Mouse (Mus musculus): ENCODE measurements at regions not wholly inside any gene's neighbourhood (a gene's known extent, or its start where the extent isn't known, plus 50 kb on each side); places are given as distances from the start of the nearest gene placed in this dataset.
A peak's percentile ranks its signal among the peaks of the same experiment; 100 is the strongest.
"Not testable (repeated sequence)": the region's sequence is repeated elsewhere in the genome, so short reads cannot be mapped to it uniquely, and the experiment has no call there.

DNA sequence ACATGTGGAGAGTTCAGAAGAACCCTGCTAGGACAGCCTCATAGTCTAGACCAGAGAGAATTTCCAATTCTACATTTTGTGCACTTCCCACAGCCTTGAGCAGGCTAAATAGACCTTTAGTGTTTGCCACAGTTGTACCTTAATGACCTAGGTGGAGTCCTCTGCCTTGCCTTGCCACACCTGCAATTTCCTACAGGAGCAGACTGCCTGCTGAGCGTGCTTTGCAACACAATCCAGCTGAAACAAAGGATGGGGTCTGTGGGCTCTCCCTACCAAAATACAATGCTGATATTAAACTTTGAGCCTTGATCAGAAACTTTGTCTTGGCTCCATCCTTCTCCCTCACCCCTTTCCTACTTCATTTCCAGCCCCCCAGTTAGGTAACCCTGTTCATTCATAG is 326.0 kb upstream of the Snx7 start:
- 33% methylated on average over 1 of the region's 1 CpGs for WGBS (ENCODE audit: insufficient replicate concordance)
- Histone ChIP-seq H3K27ac (replicated peaks) (no peak overlapping the region), H3K36me3 (replicated peaks) (no peaks in the 10 kb centered on the region), H3K4me1 (replicated peaks) (no peaks in the 10 kb centered on the region), H3K27me3 (no peaks in the 10 kb centered on the region), H3K9ac (no peak overlapping the region), H3K4me3 (replicated peaks) (no peak overlapping the region), H3K9me3 (replicated peaks) (no peaks in the 10 kb centered on the region), H3K4me2 (no peak overlapping the region)
- ATAC-seq (ENCODE audit: insufficient read depth) = no peak

DNA sequence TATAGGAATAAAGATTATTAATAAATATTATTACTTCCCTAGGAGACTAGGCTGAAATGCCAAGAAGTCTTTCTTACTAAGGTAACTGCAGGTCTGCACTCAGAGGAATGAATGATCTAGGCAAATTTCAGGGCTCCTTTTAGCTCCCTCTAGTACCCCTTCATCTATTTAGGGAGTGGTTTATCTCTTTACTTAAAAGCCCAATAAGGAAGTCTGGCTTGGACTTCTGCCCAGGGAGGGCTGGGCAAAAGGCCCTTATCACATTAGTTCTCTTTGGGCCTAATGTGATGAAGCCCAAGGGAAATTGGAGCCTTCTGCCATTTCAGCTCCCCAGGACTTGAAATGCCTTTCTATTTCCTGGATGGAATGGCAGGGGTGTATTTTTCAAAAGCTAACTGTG is 320.6 kb upstream of the Snx7 start:
- H3K4me3 ChIP-seq (replicated peaks) = no peak overlapping the region
- H3K9ac ChIP-seq = no peak overlapping the region
- H3K27ac ChIP-seq (replicated peaks) = no peak overlapping the region
- no peaks in the 10 kb centered on the region for H3K36me3 ChIP-seq (replicated peaks)
- no peak for ATAC-seq (ENCODE audit: insufficient read depth)
- H3K9me3 ChIP-seq (replicated peaks) = no peaks in the 10 kb centered on the region
- no peaks in the 10 kb centered on the region for H3K27me3 ChIP-seq
- H3K4me1 ChIP-seq (replicated peaks) = no peaks in the 10 kb centered on the region
- no peak overlapping the region for H3K4me2 ChIP-seq

DNA sequence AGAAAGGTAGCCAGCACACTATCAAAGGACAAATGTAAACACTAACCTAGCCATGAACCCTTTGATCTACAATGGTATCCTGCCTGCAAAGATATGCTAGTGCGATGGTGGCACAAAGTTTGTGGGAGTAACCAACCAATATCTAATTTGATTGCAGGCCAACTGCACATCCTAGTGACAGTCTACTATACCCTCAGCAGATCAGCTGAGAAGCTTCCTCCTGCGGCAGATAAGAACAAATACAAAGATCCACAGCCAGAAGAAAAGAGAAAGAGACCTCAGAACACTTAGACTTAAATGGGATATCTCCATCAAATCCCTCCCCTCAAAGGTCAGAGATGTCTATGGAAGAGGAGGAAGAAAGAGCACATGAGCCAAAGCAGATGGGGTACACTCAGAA is 308.7 kb upstream of the Snx7 start:
- ATAC-seq (ENCODE audit: insufficient read depth) = no peak
- no peaks in the 10 kb centered on the region for H3K27me3 ChIP-seq
- no peak overlapping the region for H3K27ac ChIP-seq (replicated peaks)
- H3K9me3 ChIP-seq (replicated peaks) = no peaks in the 10 kb centered on the region
- H3K4me1 ChIP-seq (replicated peaks) = no peaks in the 10 kb centered on the region
- no peak overlapping the region for H3K9ac ChIP-seq
- WGBS (ENCODE audit: insufficient replicate concordance) = 69% methylated on average over 2 of the region's 2 CpGs
- no peak overlapping the region for H3K4me2 ChIP-seq
- H3K36me3 ChIP-seq (replicated peaks) = no peaks in the 10 kb centered on the region
- H3K4me3 ChIP-seq (replicated peaks) = no peak overlapping the region

GRCm38 (mm10) chr3:118162916-118163315 is 294.2 kb upstream of the Snx7 start:
- Histone ChIP-seq H3K4me2 (no peak overlapping the region), H3K9me3 (replicated peaks) (no peaks in the 10 kb centered on the region), H3K36me3 (replicated peaks) (no peaks in the 10 kb centered on the region), H3K4me1 (replicated peaks) (no peaks in the 10 kb centered on the region), H3K9ac (no peak overlapping the region), H3K27ac (replicated peaks) (no peak overlapping the region), H3K4me3 (replicated peaks) (no peak overlapping the region), H3K27me3 (no peaks in the 10 kb centered on the region)
- WGBS (ENCODE audit: insufficient replicate concordance) = 60% methylated on average over 2 of the region's 2 CpGs
- ATAC-seq (ENCODE audit: insufficient read depth) = no peak

DNA sequence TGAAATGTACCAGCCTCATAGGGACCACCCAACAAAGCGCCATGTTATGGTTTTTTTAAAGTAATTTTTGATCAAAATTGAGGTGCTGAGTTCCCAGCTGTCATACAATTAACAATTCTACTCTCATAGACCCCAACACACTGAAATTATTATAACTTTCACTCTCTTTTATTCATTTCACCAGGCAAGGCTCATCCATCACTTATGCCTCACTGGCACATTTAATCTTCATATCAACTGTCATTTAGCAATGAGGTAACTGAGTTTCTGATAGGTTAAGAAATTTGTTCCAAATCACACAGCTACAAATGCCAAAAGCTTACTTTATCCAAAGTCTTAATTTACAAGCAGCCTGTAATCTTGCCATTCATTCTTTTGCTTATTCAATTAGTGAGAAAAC is 276.1 kb upstream of the Snx7 start:
- no peak overlapping the region for H3K27ac ChIP-seq (replicated peaks)
- no peak overlapping the region for H3K4me3 ChIP-seq (replicated peaks)
- no peak overlapping the region for H3K9ac ChIP-seq
- no peak overlapping the region for H3K4me2 ChIP-seq
- 61% methylated on average over 1 of the region's 1 CpGs for WGBS (ENCODE audit: insufficient replicate concordance)
- H3K9me3 ChIP-seq (replicated peaks) = no peaks in the 10 kb centered on the region
- no peak for ATAC-seq (ENCODE audit: insufficient read depth)
- H3K27me3 ChIP-seq = no peaks in the 10 kb centered on the region
- H3K4me1 ChIP-seq (replicated peaks) = no peaks in the 10 kb centered on the region
- no peaks in the 10 kb centered on the region for H3K36me3 ChIP-seq (replicated peaks)

DNA sequence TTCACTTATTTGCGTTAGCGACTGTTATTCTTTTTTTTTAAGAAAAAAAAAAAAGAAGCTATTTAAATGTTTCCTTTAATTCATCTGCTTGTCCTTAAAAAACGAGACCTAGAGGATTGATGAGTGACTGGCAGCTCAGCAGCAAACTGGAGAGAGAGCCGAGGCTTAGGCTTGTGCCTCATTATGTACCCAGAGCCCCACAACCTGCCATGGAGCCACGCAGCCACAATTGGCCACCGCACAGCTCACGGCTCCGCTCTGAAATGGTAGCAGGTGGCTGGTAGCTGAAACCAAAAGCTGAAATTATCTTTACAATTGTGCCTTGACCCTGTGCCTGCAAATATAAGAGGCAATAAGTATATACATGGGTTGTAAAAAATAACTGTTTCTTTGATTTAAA is 273.0 kb upstream of the Snx7 start:
- Histone ChIP-seq H3K4me2 (no peak overlapping the region), H3K9ac (no peak overlapping the region), H3K9me3 (replicated peaks) (no peaks in the 10 kb centered on the region), H3K27ac (replicated peaks) (no peak overlapping the region), H3K27me3 (no peaks in the 10 kb centered on the region), H3K4me3 (replicated peaks) (no peak overlapping the region), H3K4me1 (replicated peaks) (no peaks in the 10 kb centered on the region), H3K36me3 (replicated peaks) (no peaks in the 10 kb centered on the region)
- WGBS (ENCODE audit: insufficient replicate concordance) = 66% methylated on average over 8 of the region's 8 CpGs
- no peak for ATAC-seq (ENCODE audit: insufficient read depth)

DNA sequence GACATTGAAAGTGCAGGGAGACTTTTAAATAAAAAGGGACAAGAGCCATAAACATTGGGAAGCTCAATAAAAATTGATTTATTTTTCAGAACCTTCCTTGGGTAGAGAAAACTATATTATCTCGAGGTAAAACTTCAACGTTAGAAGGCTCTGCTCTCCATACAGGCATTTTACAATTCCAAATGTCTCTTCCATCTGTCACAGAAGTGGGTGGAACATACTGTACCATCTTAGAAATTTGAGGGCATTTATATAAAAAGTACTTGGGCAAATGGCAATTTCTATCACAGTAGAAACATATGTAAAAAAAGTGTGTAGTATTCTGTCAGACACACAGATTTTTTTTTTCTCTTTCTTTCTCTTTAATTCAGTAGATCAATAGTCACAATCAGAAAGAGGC is 271.4 kb upstream of the Snx7 start:
- no peak overlapping the region for H3K9ac ChIP-seq
- ATAC-seq (ENCODE audit: insufficient read depth) = no peak
- no peaks in the 10 kb centered on the region for H3K27me3 ChIP-seq
- no peaks in the 10 kb centered on the region for H3K36me3 ChIP-seq (replicated peaks)
- H3K9me3 ChIP-seq (replicated peaks) = no peaks in the 10 kb centered on the region
- H3K27ac ChIP-seq (replicated peaks) = no peak overlapping the region
- no peak overlapping the region for H3K4me3 ChIP-seq (replicated peaks)
- WGBS (ENCODE audit: insufficient replicate concordance) = 53% methylated on average over 2 of the region's 2 CpGs
- no peak overlapping the region for H3K4me2 ChIP-seq
- no peaks in the 10 kb centered on the region for H3K4me1 ChIP-seq (replicated peaks)

- not testable (repeated sequence) for H3K27me3 ChIP-seq; H3K36me3 ChIP-seq (replicated peaks); H3K4me1 ChIP-seq (replicated peaks); H3K4me2 ChIP-seq; H3K9me3 ChIP-seq (replicated peaks); H3K9ac ChIP-seq; ATAC-seq (ENCODE audit: insufficient read depth); H3K27ac ChIP-seq (replicated peaks); H3K4me3 ChIP-seq (replicated peaks)
- WGBS (ENCODE audit: insufficient replicate concordance) = 45% methylated on average over 1 of the region's 1 CpGs
Measured at GRCm38 (mm10) chr3:118128349-118128748, 259.6 kb upstream of the Snx7 start.

DNA sequence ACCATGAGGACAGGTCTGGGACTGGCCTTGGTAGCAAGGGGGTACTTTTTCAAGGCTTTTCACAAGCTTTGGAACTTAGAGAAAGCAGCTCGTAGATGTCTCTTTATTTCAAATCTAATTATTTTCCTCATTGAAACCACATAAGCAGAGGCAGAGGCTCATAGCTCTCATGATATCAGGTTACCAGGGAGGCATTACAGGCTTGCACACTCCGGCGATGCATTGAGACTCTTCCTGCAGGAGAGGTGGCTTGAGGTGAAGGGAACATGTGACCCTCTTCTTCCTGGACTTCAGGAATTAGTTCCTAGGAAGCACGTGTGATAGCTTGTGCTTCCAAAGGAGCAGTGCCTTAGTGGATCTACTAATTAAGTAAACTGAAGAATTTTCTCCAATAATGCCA is 233.9 kb upstream of the Snx7 start:
- H3K9ac ChIP-seq = no peak overlapping the region
- no peak overlapping the region for H3K27ac ChIP-seq (replicated peaks)
- no peaks in the 10 kb centered on the region for H3K36me3 ChIP-seq (replicated peaks)
- H3K27me3 ChIP-seq = no peaks in the 10 kb centered on the region
- 66% methylated on average over 4 of the region's 4 CpGs for WGBS (ENCODE audit: insufficient replicate concordance)
- H3K4me1 ChIP-seq (replicated peaks) = no peaks in the 10 kb centered on the region
- no peaks in the 10 kb centered on the region for H3K9me3 ChIP-seq (replicated peaks)
- no peak overlapping the region for H3K4me3 ChIP-seq (replicated peaks)
- no peak for ATAC-seq (ENCODE audit: insufficient read depth)
- no peak overlapping the region for H3K4me2 ChIP-seq

DNA sequence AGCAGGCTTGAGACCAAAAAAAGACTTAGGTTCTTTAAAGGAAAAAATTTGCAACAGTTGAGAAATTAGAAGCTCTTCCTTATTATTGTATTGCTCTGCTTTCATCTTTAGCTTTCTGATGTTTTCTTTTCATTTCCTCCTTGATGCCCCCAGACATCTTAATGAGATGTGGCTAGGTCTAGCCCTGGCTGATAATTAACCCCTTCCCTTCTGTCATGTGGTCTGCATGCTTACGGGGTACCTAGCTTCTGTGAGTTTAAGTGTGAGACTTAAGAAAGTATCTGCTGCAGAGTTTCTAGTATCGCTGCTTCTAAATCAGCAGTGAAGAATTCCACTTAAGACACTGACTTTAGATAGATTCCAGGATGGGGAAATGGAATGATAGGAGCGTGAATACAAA is 215.8 kb upstream of the Snx7 start:
- Histone ChIP-seq H3K9me3 (replicated peaks) (no peaks in the 10 kb centered on the region), H3K9ac (no peak overlapping the region), H3K27ac (replicated peaks) (no peak overlapping the region), H3K36me3 (replicated peaks) (no peaks in the 10 kb centered on the region), H3K4me2 (no peak overlapping the region), H3K4me1 (replicated peaks) (no peaks in the 10 kb centered on the region), H3K4me3 (replicated peaks) (no peak overlapping the region), H3K27me3 (no peaks in the 10 kb centered on the region)
- ATAC-seq (ENCODE audit: insufficient read depth) = no peak
- 56% methylated on average over 3 of the region's 3 CpGs for WGBS (ENCODE audit: insufficient replicate concordance)

DNA sequence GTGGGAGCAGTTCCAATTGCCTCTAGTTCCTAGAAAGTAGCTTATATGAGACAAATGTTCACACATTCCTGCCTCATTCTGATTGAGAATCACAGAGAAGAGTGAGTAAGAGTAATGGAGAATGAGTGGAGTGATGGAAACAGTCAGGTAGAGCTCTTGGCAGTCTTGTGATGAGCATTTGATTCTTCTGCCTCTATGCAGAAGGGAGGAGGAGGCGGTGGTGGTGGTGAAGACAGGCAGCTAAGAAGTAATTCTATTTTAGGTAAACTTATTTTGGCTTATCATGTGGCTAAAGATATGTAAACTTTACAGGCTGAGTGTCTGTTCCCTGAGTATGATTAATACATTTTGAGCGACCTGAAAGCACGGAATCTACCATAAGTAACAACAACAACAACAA is 203.6 kb upstream of the Snx7 start:
- Histone ChIP-seq H3K9ac (no peak overlapping the region), H3K27me3 (no peaks in the 10 kb centered on the region), H3K36me3 (replicated peaks) (no peaks in the 10 kb centered on the region), H3K4me3 (replicated peaks) (no peak overlapping the region), H3K27ac (replicated peaks) (no peak overlapping the region), H3K4me1 (replicated peaks) (no peaks in the 10 kb centered on the region), H3K4me2 (no peak overlapping the region), H3K9me3 (replicated peaks) (no peaks in the 10 kb centered on the region)
- WGBS (ENCODE audit: insufficient replicate concordance) = 66% methylated on average over 3 of the region's 3 CpGs
- ATAC-seq (ENCODE audit: insufficient read depth) = no peak

GRCm38 (mm10) chr3:118070129-118070528 is 201.4 kb upstream of the Snx7 start:
- H3K27me3 ChIP-seq = no peaks in the 10 kb centered on the region
- no peaks in the 10 kb centered on the region for H3K9me3 ChIP-seq (replicated peaks)
- H3K27ac ChIP-seq (replicated peaks) = no peak overlapping the region
- H3K4me1 ChIP-seq (replicated peaks) = no peaks in the 10 kb centered on the region
- no peak overlapping the region for H3K9ac ChIP-seq
- 18% methylated on average over 4 of the region's 4 CpGs for WGBS (ENCODE audit: insufficient replicate concordance)
- no peak overlapping the region for H3K4me3 ChIP-seq (replicated peaks)
- H3K4me2 ChIP-seq = no peak overlapping the region
- peak; percentile 52 for ATAC-seq (ENCODE audit: insufficient read depth)
- H3K36me3 ChIP-seq (replicated peaks) = no peaks in the 10 kb centered on the region

Data from liver, embryonic 15.5 days (tissue).